Mouse (Mus musculus) yolk sac, embryonic 10.5 days (tissue): ENCODE measurements at regions not wholly inside any gene's neighbourhood (a gene's known extent, or its start where the extent isn't known, plus 50 kb on each side); places are given as distances from the start of the nearest gene placed in this dataset.
"Not testable (repeated sequence)": the region's sequence is repeated elsewhere in the genome, so short reads cannot be mapped to it uniquely, and the experiment has no call there.

Experiments
- DNase-seq: peaks from one replicate; pipeline ENCODE4 v3.0.0-alpha.2; 2017; ENCODE audit warnings: low spot score

DNA sequence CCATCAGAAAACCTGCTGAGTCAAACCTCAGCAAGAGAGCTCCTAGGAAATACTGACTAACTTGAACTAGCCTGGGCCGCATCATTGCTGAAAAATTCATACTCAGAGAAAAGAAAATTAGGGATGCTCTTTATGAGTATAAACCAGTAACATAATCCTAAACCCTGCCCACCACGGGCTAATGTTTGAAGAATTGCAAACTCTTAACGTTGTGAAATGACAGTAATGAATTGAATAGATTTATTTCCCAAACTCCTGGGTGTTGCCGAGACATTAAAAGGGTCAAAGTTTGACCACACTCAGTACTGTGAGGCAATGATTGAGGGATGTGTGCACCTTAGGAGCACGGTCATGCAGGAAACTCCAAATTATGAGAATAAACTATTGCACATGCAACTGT, 125.3 kb downstream of the Gipc2 start:
- DNase-seq, result no peak

DNA sequence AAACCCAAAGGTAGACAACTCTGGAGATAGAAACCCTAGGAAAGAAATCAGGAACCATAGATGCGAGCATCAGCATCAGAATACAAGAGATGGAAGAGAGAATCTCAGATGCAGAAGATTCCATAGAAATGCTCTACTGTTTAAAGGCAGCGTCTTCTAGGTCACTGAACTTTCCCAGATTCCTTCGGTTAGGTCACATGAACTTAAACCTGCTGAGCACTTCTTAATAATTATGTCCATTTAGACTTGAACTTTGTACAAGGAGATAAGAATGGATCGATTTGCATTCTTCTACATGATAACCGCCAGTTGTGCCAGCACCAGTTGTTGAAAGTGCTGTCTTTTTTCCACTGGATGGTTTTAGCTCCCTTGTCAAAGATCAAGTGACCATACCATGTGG, 129.2 kb downstream of the Gipc2 start:
- DNase-seq, result not testable (repeated sequence)

DNA sequence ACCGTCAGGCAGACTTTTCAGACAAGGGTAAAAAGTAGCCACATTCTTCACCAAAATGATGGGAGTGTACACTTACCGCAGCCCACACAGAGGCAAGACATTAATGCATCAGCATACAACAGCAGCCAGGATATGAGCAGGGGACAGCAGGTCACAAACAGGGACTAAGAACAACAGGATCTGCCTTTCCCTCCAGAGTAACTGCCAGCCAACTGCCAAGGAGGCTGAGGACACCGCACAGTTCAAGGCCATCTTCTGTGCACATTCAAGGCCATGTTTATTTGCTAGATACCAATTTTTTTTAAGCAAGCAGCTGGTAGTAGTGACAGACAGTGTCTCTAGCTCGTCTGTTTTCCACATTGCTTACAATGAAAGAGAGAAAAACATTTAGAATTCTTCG, 130.6 kb downstream of the Gipc2 start:
- no peak for DNase-seq

DNA sequence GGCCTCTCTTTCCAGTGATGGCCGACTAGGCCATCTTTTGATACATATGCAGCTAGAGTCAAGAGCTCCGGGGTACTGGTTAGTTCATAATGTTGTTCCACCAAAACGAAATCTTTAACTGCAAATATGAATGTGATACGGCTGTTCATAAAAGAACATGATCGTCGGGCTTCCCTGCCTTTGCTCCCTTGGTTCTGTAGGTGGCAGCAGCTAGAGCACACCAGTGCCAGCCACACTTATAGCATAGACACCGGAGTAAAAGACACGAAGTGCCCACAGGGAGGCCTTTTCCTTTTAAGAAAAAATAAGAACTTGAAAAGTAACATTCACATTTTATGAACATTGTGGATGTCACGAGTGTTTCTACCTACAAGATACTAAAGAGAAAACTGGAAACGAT, 131.3 kb downstream of the Gipc2 start:
- no peak for DNase-seq

DNA sequence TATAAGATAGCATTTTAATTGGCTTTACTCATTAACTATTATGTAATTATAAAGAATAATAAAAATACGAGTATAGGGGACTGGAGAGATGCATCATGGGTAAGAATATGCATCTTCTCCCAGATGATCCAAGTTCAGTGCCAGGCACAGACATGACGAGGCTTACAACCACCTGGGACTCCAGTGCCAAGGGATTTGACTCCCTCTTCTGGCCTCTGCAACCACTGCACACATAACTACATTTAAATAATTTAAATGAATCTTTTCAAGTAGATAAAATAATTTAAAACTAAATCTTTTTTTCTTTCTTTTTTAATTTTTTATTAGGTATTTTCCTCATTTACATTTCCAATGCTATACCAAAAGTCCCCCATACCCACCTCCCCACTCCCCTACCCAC, 131.8 kb downstream of the Gipc2 start:
- DNase-seq, result no peak

DNA sequence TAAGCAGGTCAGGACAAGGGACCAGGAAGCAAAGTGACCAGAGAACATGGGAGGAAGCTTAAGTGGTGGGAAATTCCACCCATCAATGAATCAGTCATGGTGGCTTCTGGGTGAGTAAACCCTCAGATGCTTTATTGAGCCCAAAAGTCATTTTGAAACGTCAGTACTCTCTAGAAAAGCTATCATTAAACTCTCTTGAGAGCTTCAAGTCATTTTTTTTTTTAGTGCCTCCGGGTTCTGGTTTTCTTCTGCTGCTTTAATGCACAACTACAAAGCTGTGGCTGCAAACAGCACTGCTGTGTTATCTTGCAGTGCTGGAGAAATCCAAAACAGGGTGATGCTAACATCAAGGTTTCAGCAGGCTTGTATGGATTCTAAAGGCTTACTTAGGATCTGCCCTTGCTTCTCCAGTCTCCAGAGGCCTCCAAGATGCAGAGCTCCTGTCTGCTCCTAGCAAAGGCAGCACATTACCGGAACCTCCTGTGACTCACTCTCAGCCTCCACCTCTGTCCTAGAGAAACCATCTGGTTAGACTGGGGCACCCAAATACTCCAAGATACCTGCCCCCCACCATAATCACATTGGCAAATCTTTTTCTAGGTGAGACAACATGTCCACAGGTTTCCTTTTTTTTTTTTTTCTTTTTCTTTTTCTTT, 133.2 kb downstream of the Gipc2 start:
- DNase-seq, result no peak

DNA sequence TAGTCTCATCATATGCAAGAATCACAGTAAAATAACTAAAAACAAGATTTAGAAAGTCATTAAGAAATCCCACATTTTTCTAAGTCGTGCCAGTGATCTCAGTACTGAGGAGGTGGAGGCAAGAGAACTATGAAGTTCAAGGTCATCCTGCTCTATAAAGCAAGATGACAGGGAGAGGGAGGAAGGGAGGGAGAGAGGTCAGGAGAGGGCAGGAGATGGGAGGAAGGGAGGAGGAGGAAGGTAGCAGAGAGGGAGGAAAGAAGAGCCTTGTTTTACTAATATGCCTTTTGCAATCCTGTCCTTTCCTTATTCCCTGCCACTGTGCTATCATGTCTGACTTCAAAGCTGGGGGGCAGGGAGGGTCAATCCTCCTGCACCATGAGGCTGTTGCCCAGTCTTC, 137.3 kb downstream of the Gipc2 start:
- no peak for DNase-seq

DNA sequence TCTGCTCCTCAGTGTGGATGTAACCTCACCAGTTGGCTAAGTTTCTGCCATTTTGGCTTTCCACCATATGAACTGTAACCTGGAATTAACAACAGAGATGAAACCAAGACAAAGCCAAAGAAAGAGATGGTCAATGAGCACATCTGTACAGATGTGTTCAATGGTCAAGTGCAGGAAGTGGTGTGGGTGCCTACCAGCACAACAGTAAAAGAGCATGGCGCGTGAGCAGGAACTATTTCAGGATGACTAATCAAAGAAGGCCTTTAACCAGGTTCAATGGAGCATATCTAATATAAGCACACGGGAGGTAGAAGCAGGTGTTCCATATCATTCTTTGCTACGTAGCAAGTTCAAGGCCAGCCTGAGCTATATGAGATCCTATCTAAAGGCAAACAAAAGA, 140.0 kb downstream of the Gipc2 start:
- DNase-seq, result no peak

DNA sequence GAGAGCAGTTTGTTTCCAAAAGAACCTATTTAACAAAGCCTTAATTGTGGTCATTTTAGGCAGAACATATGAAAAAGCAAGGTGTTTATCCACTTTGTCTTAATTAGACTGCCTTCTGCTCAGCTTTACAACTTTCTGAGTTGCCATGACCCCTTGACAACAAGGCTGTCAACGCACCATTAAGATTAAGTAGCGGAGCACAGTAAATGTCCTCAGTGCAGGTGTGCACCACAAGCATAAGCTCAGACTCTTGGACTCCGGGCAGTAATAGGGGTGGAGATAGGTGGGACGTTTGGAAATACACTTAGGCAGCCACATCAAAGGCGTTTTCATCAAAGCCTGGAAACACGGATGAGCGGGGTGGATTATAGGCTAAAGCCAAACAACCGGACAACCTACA, 140.9 kb downstream of the Gipc2 start:
- no peak for DNase-seq

DNA sequence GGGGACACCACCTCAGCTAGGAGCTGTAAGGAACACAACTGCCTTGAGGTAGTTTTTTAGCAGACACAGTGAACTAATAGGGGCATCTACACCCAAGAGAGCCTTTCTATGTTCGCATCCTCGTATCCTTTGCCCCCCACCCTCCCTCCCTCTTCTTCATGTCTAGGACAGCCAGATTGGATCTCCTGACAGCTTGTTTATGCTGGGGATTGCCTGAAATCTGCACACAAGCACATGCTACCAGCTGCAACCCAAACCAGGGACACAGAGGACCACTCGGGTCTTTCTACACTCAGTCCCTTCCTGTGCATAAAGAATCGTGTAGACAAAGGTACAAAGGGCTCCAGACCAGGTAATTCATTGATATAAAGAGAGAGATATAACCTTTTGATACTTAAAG, 159.3 kb downstream of the Gipc2 start:
- DNase-seq, result no peak

DNA sequence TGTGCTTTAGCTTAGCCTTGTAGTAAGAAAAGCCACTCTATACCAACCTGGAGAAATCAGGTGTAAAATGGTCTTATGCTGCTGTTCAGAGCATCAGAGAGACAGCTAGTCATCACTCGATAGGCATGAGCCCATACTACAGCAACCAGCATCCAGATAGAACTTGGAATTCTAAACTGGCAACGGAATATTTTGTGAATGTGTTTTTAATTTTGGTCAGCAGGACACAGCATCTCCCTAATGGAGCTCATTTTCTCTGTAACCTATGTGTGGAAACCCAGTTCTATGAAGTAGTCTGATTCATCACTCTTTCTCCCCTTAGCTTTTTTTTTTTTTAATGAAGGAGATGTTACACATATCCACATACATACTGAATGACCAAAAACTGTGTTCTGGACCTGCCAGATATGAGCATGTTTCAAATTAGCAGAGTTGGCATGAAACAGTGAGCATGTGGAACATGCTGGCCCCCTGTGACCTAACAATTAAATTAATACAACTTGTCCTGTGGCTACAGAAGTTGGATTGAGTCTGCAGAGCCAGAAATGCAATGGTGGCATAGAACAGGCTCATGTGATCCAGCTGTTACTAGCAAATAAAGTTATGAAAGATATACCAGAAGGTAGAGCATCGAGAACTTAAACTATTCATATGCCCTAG, 160.5 kb downstream of the Gipc2 start:
- no peak for DNase-seq

DNA sequence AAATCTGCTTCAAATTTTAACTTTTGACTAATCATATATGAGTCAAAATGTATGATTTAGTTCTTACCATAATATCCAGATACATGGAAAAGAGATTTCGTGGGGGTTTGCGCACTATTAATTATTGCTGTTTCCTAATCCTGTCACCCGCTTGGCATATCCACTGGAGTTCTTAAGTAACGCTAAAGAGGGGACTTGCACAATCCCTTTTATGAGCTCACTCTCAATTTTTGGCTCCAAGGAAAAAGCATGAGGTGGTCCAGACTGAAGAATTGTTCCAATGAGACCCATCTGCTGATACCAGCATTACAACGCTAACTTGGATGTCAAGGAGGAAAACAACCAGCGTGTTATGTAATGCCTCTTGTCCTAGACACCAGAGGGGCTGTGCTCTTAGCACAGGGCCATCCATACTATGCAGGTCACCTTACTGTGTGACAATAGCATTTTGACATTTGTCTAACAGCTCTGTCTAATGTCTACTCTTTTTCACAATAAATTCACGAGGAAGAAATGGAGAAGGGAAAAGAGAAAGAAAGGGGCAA, 161.5 kb downstream of the Gipc2 start:
- no peak for DNase-seq

DNA sequence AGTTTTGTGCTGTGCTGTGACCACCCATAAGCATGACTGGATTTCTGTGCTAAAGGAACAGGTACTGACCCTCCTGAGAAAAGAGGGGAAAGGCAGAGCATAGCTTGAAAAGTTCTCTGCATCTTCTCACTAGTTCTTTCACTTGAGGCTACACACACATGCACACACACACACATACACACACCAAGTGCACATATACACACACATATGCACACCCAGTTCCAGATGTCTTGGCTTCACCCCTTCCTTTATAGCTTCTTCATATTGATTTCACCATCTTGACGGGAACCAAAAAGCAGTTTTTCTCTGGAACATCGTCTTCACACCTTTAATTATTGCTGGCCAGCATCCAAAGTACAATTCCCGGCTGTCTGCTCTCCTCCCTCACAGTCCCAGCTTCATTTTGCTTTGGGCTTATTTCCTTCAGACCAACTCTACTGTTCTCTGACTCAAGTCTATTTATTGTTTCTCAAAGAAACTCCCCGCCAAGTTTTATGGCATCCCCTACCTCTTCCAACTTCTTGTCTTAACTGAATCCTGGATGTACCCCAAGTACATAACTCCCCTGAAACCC, 160.2 kb upstream of the Ptgfr start:
- no peak for DNase-seq

DNA sequence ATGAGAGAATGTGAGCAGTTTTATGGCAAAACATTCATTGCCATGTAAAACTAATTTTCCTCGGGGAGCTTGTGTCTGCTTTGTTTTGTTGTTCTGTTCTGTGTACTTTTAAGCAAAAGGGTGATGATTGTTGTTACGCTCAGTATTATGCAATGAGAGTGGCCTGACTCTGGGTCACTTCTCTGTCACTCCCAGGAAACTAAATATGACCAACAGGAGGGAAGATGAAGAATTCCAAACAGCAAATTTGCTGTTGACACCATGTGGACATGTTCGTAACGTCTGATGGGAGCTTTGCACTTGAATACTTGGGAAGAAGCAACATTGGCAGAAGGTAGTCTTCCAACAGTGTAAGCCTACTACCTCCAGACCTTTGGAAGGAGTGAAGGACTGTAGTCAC, 159.7 kb upstream of the Ptgfr start:
- no peak for DNase-seq

DNA sequence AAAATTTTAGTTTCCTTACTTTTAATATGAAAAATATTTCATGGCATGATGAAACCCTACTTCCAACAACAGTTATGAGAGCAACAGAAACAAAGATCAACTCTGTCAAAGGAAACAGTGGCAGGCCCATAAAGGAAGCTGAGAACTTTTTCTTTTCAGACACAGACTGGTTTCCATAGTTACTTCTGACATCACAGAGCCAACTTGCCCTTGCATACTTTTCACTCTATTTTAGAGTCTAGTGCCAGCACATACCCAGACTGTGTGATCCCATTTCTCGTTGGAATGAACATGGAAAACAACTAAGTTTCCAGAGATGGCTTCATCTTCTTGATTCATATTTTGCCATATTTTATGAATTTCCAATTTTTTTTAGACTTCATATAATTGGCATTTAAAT, 150.8 kb upstream of the Ptgfr start:
- DNase-seq, result no peak

DNA sequence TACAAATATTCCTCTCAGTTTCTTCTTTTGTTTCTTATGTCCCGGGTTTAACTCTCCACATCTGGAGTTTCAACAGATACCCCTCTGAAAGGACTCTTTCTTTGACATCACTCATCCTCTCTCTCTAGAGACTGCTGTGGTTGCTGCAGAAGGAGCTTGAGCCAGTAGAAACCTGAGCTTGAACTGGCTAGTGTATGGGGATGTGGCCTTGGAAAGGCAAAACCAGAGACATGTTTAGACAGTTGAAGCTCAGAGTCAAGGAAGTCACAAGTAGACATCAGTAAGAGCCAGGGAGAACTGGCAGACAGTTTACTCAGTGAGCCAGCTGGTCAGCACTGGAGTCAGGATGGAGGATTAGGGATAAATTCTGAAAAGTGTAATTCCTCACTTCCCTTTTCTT, 140.7 kb upstream of the Ptgfr start:
- DNase-seq, result no peak

DNA sequence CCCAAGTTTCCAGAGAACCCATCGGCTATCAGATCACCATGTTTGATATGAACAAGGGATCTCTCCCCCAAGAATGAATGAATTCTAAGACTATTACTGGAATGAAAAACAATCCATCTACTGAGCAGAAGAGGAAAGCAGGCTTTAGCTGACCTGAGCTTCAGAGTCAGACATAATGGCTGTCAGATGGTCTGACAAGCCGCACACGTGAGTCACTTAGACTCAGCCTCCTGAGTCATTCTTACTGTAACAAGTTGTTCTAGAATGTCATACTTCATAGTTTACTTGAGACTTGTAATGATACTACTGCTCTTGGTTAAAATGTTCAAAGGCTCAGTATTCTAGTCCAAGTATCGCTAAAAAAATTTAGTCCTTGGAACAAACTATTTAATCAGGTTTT, 140.2 kb upstream of the Ptgfr start:
- no peak for DNase-seq

DNA sequence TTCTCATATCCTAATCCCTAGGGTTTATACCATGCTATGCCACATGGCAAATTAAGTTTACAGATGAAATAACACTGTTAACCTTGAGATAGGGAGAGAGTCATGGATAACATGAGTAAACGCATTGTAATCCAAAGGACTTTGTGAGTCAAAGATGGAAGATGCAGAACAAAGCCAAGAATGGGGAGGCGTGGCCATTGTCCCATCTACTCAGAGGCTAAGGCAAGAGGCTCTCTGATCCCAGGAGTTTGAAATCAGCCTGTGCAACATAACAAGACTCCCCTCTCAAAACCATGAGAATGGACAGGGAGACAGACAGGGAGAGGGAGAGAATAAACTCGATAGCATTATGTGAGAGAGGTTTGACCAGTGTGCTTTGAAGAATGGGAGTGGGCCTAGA, 112.4 kb upstream of the Ptgfr start:
- DNase-seq, result no peak

DNA sequence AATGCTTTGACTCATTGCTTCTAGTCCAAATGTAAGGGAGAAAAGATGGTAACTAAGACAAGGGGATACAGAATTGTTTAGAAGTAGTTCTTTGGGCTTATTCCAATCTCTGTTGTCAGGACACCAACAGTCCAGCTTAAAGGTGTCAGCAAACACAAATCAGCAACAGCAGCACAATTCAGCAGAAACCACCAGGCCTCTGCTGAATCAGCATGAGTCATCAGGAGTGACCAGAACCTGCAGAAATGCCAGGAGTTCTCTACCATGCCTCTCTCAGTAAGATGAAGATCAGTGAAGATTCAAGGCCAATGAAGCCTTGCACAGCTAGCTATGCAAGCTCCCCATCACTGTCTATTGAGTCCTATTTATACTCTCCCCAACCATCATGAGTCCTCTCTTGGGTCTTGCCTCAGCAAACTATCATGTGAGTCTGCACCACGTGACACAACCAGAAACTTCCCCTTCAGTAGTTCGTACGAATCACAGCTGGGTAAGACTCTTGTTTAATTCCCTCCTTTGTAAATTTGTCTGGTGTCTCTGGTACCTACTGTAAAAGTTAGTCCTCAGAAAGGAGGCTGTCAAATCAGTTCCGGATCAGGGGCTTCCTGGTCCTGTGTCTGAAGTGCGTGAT, 110.7 kb upstream of the Ptgfr start:
- DNase-seq, result no peak

DNA sequence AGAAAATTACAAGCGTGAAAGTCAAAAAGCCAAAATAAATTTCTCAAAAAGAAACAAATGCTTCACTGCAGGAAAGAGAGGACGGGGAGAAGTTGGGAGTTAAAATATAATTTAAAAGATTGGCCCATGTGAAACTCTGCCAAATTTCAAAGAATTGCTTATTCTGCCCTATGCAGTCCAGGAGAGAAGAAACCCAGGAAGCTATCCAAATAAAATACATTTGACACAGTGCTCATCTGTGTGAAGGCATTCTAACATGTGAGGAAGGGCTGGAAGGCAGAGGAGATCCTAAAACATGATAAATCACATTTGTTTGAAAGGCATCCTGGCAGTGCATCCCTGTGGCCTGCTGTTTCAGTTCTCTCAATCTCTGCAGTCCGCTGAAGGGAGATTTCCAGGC, 108.5 kb upstream of the Ptgfr start:
- no peak for DNase-seq

DNA sequence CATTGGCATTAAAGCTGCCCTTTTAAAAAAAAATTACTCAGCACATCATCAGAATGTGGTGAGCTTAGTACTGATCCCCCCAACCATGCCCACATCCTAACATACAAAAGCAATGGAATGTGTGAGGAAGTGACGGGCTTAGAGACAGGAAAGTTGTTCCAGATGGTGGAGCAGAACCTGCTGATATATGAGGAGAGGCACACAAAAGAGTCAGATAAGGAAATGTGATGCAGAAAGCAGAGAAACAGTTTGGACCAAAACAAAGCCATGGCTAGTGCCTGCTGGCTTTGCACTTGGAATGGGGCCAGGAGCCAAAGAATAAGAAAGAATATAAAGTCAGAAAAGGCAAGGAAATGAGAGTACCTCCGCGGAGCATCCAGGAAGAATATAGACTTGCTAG, 106.1 kb upstream of the Ptgfr start:
- DNase-seq, result no peak

DNA sequence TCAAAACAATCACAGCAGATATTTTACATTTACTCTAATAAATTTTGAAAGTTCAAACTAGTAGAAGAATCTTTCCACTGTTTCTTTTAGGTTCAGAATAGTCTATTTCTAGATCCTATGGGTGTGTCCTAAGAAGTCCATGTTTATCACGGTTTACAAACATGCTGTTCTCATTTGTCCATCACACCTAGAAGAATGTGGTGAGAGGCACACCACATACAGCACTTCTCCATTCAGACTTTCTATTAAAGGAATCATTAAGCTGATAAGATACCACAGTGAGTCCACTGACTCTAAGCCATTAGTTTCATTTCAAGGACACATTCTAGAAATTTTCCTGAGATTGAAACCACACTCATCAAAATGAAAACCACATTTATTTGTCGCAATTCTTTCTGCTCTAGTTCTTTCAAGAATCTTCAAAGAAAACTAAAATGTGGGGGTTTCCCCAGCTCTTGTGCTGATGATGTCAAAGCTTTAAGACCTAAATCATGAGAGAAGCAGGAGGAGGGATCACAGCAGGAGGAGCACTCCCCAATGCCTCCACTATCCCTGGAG, 101.1 kb upstream of the Ptgfr start:
- DNase-seq, result no peak

DNA sequence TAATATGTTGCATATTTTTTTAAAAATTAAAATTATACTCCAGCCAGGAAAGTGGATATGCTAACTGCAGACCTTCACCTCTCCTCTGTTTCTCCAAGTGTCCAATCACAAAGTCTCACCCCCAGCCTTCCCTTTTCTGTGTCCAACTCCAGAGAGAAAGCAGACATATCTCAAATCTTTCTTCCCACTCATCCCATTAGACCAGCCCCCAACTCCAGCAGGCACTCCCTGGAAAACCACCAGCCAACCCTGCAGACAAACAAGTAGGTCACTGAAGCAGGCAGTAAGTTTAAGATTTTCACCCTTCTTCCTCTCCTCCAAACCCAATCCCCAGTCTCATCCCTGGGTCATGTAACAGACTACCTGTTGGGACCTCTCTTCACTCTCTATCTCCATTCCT, 94.2 kb upstream of the Ptgfr start:
- peak; percentile 0 for DNase-seq
